In the genomic region with DNA sequence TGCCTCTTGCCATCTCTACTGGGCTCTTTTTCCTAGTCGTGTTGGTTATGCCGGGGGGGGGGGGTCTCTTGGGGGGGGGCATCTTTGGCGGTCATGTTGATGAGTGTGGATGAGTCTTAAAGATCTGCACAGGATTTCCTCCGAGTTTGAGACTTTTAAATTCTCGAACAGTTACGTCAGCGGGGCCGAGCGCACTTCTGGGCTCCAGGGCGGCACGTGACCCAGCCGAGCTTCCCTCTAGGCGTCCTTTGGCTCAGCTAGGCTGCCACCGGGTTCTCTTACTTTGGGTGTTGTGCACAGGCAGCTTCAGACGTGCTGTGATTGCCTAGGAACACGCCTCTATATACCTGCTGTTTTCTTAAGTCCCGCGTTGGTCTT, we compare ENCODE assay signal across 7 mouse cellular contexts.
DNase-seq lines count a peak whose midpoint lies in the region; TF ChIP-seq lines count a peak whose summit lies in the region.

No protein-coding gene starts in this region.

- peak overlapping the region; percentile 83 for H3K9ac ChIP-seq in heart, adult 2 months (ENCODE audit: low read depth, low read length)

- no peaks in the 10 kb centered on the region for H3K27me3 ChIP-seq in heart, adult 2 months (ENCODE audit: control insufficient read depth, insufficient read depth, low read length)
- no peaks in the 10 kb centered on the region for H3K27me3 ChIP-seq in kidney, adult 2 months (replicated peaks; ENCODE audit: control insufficient read depth, insufficient read depth, low read length)

- peak overlapping the region; percentile 86 for H3K4me3 ChIP-seq in heart, adult 2 months
- peak overlapping the region; percentile 85 for H3K4me3 ChIP-seq in kidney, adult 2 months (ENCODE audit: insufficient read depth, low read depth, low read length)

- peaks cover 5% of the 10 kb centered on the region for H3K79me2 ChIP-seq in heart, adult 2 months (replicated peaks; ENCODE audit: control insufficient read depth, insufficient read depth, low read length)

- H3K27ac ChIP-seq in heart, adult 2 months = peak overlapping the region; percentile 96
- peak overlapping the region; percentile 89 for H3K27ac ChIP-seq in kidney, adult 2 months (ENCODE audit: insufficient read depth, low read depth, low read length)

- WGBS in heart, adult 2 months = under 1% methylated on average over 18 of the region's 18 CpGs
- WGBS in kidney, adult 2 months = 2% methylated on average over 18 of the region's 18 CpGs

- peaks cover 34% of the 10 kb centered on the region for H3K4me1 ChIP-seq in heart, adult 2 months (ENCODE audit: control insufficient read depth, insufficient read depth, low read length)
- H3K4me1 ChIP-seq in kidney, adult 2 months (ENCODE audit: control insufficient read depth, insufficient read depth, low read length) = peaks cover 32% of the 10 kb centered on the region; the same call in 1 of the 2 replicates

- peaks cover 19% of the 10 kb centered on the region for H3K36me3 ChIP-seq in heart, adult 2 months (ENCODE audit: control insufficient read depth, insufficient read depth, low read length)
- H3K36me3 ChIP-seq in kidney, adult 2 months (ENCODE audit: control insufficient read depth, insufficient read depth, low read length) = no peaks in the 10 kb centered on the region

- intact Hi-C loops in heart, adult 2 months (cut with DNase I) = loop anchor here (1.0 to 5.0 kb wide), 2 partner anchors 25 to 99 kb away; no protein-coding TSS in a partner anchor

- TF ChIP-seq CTCF in heart, adult 2 months (IDR thresholded peaks at IDR 0.05) = no peak
- TF ChIP-seq CTCF in kidney, adult 2 months (conservative IDR thresholded peaks at IDR 0.05; ENCODE audit: insufficient read depth, insufficient read length, low read depth, low read length) = no peak

- DNase-seq in WW6 (ENCODE audit: low read depth, low spot score) = peak; percentile 48
- DNase-seq in embryo, embryonic 10 days (ENCODE audit: low spot score) = peak; percentile 92
- peak; percentile 83 to 90 for DNase-seq in heart, adult 2 months
- DNase-seq in kidney, adult 2 months = peak; percentile 93
- DNase-seq in lung, postnatal 10 days = peak; percentile 90
- peak; percentile 45 for DNase-seq in ovary, postnatal 10 days (ENCODE audit: low spot score)
- DNase-seq in urinary bladder, postnatal 36 days (ENCODE audit: low spot score in 2 of 2) = peak; percentile 67 to 87

- TF ChIP-seq EP300 in heart, adult 2 months (IDR thresholded peaks at IDR 0.05; ENCODE audit: insufficient read depth, low read depth, low read length) = peak; percentile 54; the same call in 1 of the 2 replicates

- TF ChIP-seq POLR2A in heart, adult 2 months (IDR thresholded peaks at IDR 0.05; ENCODE audit: insufficient read depth, low read depth, low read length) = peak; percentile 71
- no peak for TF ChIP-seq POLR2A in kidney, adult 2 months (IDR thresholded peaks at IDR 0.05; ENCODE audit: low read depth, low read length)

Comparison
In these comparisons a context has a peak if more than half of its experiments do, and no peak if none do; other contexts are left out.
1. Peak in every context shown above with its lines: DNase-seq, H3K4me3 ChIP-seq and H3K27ac ChIP-seq.